Mouse (Mus musculus): ENCODE measurements at regions not wholly inside any gene's neighbourhood (a gene's known extent, or its start where the extent isn't known, plus 50 kb on each side); places are given as distances from the start of the nearest gene placed in this dataset.

DNA sequence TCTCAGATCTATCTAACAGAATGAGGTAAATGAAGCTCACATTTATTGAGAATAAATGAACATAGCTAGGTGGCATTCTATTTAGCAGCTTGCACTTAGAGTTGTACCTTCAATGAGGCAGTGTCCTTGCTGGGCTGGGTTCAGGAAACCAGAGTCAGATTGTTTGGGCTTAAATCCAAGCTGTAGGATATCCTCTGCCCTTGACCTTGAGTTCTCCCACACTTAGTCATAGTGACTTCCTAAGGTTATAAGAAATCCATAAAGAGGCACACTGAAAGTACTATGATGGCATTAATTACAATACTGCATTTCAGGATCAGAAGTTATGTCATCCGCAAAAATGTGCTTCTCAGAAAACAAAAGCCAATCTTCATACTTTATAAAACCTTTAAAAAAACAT is 286.3 kb downstream of the Gsdmc2 start:
- peak in 1 of 2 experiments; percentile 2 for DNase-seq
- intact Hi-C loops (cut with DNase I): no loop called here

DNA sequence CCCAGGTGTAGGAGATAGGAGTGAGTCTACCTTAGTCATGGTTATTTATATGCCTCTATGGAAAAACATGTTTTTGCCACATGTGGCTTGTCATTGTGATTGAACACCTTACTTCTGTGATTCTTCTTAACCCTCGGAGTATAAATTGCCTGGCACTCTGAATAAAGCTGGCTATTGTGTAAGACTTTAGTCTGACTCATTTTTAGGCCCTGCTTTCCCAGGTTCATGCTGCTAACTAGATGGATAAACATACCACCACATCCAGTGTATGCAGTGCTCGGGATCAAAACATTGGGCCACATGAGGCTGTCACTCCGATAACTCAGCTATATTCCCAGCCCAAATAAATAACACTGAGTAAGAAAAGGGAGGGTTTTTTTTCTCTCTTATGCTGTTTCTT is 287.2 kb downstream of the Gsdmc2 start:
- no peak for DNase-seq

GRCm38 (mm10) chr15:63553597-63553996 is 291.4 kb downstream of the Gsdmc2 start:
- DNase-seq: peak in 1 of 2 experiments; percentile 8

More for the DNA sequence above, 287.2 kb downstream of the Gsdmc2 start:
- intact Hi-C loops (cut with DNase I): no loop called here

GRCm38 (mm10) chr15:63532337-63533055 is 312.5 kb downstream of the Gsdmc2 start:
- DNase-seq: no peak
- intact Hi-C loops (cut with DNase I): no loop called here

More at GRCm38 (mm10) chr15:63553597-63553996, 291.4 kb downstream of the Gsdmc2 start:
- intact Hi-C loops (cut with DNase I): no loop called here

DNA sequence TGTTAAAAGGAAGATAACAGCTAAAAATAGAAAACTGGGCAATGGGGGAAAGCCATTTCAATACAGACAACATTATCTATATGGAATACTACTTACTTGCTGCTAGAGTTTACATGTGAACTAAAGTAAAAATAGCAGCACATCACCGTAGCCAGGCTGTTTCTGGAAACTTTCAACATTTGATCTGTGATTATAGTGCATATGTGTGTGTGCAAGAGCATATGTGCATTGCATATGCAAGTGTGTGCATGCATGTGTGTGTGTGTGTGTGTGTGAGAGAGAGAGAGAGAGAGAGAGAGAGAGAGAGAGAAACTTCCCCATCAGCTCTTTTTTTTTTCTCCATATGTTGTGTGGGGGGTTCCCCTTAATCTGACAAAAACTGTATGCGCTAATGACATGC is 317.7 kb downstream of the Gsdmc2 start:
- intact Hi-C loops (cut with DNase I): no loop called here
- no peak for DNase-seq

- intact Hi-C loops (cut with DNase I): no loop called here
- no peak for DNase-seq
Measured at GRCm38 (mm10) chr15:63526820-63527219, 318.2 kb downstream of the Gsdmc2 start.

- intact Hi-C loops (cut with DNase I): no loop called here
- DNase-seq: no peak
Measured at GRCm38 (mm10) chr15:63517301-63517700, 327.7 kb downstream of the Gsdmc2 start.

DNA sequence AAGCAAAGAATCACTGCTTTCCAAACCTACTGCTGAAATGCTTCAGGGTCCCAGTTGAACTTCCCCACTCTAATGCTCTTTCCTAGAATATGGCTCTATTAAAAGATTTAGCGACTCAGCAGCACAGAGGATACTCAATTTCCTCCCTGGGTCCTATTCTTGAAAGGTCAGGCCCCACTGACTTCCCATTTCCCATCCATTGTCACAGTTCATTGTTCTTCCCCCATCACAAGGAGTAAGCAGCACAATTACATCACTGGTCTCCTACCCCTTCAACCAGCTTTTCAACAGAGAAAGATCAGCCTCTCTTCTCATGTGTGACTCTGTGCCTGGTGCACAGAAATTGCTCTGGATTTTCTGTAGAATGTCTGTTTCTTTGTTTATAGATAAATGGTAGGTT is 344.5 kb downstream of the Gsdmc2 start:
- intact Hi-C loops (cut with DNase I): no loop called here
- DNase-seq: no peak

DNA sequence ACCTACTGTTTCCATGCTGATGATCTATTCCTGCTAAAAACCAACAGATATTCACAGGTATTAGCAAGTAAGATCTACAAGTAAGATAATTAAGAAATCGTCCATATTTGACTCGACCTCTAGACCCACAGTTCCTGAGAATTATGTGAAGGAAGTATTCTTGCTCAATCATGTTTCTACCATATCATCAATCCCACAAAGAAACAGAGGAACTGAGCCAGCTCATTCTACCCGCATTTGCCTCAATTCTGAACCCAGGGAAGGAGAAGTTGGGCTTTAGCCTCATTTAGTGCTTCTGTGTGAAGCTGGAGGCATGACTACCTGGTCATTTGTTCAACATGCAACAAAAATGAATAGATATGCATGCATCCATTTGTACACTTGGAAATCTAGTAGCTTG is 346.5 kb downstream of the Gsdmc2 start:
- no peak for DNase-seq
- intact Hi-C loops (cut with DNase I): no loop called here

DNA sequence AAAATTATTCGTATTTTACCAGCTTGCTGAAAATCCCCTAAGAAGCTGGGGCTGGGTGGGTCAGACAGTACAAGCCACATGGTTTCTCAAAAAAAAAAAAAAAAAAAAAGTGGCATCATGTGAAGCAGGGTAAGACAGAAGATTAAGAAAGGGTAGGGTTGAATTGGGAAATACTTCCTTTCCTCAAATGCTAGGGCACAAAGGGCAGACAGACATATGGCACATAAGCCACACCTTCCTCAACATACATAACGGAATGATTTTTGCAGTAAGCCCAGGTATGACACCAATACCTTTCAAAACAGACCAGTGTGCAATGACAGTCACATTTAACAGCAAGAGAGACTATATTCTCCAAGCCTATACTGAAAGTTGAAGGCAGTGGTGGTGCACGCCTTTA is 347.8 kb downstream of the Gsdmc2 start:
- intact Hi-C loops (cut with DNase I): no loop called here
- no peak for DNase-seq

- peak; percentile 9 to 18 for DNase-seq
- intact Hi-C loops (cut with DNase I): no loop called here
Measured at GRCm38 (mm10) chr15:63484910-63485309, 360.1 kb downstream of the Gsdmc2 start.

DNA sequence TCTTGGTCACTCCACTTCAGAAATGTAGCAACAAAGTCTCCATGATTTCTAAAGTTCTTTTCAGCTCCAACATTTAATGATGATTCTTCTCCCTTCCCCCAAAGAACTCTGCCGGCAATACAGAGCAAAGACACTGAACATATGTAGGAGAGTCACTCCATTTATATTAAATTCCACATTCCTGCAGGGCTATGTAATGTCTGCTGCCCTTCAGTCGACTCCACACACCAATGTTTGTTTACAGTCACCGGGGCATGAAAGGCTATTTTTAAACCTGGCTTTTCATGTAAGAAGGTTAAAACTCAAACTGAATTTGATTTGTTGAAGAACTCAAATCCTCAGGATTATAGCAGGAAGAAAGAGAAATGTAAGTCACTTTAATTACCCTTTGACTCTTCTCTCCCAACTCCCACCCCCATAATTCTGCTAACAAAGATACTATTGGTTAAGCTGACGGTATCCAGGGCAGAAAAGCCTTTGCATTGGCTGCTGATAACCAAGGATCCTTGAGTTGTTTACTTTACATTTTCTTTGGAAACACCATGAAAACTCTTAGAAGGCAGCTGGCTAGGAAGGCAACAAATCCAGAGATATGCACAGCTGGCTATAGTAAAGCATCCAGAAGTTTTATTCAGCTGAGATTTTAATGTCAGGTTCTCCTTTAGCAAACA is 360.6 kb downstream of the Gsdmc2 start:
- intact Hi-C loops (cut with DNase I): no loop called here

DNA sequence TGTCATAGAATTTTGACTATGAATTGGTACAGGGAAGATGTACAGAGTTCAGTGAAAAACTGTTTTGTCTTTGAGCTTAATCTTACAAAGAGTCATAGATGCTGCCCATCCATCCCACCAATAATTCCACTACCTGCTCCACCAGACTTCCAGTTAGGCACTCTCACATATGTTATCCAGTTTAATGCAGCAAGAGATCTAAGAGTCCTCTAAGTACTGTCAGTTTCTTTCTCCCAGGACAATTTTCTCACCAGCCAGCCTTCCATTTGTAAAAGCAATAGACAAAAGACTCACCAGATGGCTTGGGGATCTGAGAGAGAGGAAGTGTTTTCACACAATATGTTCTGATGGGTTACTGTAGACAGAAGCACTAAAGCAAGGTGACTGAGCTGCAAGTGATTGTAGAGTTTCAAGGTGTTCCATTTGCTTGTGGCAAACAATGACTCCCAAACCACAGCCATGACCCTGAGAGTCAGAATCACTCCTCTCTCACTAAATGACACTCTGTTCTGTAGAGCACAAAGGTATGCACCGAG is 365.6 kb downstream of the Gsdmc2 start:
- DNase-seq: no peak
- intact Hi-C loops (cut with DNase I): no loop called here

More for the DNA sequence above, 360.6 kb downstream of the Gsdmc2 start:
- DNase-seq: peak; percentile 23 to 33

DNA sequence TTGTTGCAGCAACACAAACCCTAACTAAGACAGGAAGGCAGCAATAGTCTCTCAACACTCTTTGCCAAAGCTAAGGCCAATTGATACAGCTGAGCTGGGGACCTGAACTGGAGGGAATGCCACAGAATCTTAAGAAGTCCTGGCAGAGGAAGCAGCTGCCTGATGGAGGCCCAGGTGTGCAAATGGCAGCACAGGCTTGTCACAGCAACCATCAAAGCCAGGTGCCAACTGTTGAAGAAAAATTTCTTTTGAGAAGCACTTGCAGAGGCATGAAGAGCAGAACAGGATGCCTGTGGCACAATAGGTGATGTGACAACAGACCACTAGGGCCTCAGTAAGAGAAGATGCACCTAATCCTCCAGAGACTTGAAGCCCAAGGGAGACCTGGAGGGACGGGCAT is 378.1 kb downstream of the Gsdmc2 start:
- intact Hi-C loops (cut with DNase I): no loop called here
- DNase-seq: no peak

- intact Hi-C loops (cut with DNase I): no loop called here
- DNase-seq: no peak
Measured at GRCm38 (mm10) chr15:63452529-63452928, 392.4 kb downstream of the Gsdmc2 start.

GRCm38 (mm10) chr15:63446288-63446687 is 398.7 kb downstream of the Gsdmc2 start:
- intact Hi-C loops (cut with DNase I): no loop called here
- DNase-seq: no peak

GRCm38 (mm10) chr15:63445016-63445415 is 400.0 kb downstream of the Gsdmc2 start:
- intact Hi-C loops (cut with DNase I): no loop called here
- no peak for DNase-seq

DNA sequence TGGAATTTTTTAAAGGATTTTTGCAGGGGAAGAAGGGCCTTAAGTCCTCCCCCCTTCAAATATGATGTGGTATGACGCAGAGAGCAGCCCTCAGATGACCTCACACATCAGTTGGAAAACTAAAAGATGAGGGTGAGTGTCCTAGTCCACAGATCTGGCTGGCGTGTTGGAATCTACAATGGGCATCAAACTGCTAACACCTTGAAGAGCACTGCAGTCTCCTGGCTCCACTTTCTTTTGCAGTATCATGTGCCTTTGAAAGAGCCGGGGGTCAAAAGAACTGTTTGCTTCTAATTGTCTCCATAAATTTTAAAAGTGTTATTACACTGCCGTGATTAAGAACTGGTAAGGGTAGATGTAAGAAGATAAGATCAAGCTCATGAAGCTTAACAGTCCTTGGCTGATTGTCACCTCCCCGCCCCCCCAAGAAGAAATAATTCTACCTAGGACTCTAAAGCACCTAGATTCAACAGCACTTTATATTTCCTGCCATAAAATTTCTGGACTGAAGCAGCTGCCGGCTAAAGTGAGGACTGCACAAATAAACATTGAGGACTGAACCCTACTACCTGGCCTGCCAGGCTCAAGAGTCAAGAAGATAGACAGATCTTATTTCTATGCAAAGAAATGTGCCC is 402.7 kb downstream of the Gsdmc2 start:
- no peak for DNase-seq
- intact Hi-C loops (cut with DNase I): no loop called here

GRCm38 (mm10) chr15:63412649-63413048 is 432.3 kb downstream of the Gsdmc2 start:
- intact Hi-C loops (cut with DNase I): no loop called here
- no peak for DNase-seq

GRCm38 (mm10) chr15:63411771-63412118 is 433.2 kb downstream of the Gsdmc2 start:
- intact Hi-C loops (cut with DNase I): no loop called here
- no peak for DNase-seq

DNA sequence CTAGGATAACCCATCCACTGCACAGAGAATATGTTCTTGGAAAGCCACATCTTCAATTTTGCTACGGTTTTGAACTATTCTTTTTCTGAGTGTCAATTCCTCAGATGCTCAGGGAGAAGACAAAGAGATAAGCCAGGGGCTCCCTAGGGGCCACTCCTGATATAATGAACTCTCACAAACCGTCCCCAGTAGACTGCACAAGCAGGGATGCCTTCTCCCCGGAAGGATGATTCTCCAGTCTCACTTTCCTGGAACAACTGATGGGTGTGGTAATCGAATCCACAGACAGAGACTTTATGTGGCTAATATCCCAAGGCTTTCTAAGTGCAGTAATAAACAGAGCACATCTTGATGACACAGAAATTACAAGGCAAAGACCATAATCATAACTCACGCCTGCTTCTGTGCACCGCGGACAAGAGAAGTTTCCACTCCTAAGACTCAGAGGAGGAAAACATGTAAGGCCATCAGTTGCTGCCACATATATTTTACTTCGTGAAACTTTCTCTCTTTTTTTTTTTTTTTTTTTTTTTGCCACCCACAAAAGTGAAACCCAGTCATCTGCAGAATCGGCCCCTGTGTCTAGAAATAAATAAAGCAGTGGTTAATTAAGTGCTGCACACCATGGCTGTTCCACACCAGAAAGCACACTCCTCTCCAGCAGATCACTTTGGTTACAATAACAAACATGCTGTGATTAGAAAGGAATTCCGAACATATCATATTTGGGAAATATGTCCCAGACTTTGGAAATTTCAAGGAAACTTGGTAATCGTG is 433.8 kb downstream of the Gsdmc2 start:
- DNase-seq: no peak
- intact Hi-C loops (cut with DNase I): no loop called here

Measured in heart, postnatal 10 days (tissue).